Mouse (Mus musculus): ENCODE data around the gene Dnajc30.

DNA sequence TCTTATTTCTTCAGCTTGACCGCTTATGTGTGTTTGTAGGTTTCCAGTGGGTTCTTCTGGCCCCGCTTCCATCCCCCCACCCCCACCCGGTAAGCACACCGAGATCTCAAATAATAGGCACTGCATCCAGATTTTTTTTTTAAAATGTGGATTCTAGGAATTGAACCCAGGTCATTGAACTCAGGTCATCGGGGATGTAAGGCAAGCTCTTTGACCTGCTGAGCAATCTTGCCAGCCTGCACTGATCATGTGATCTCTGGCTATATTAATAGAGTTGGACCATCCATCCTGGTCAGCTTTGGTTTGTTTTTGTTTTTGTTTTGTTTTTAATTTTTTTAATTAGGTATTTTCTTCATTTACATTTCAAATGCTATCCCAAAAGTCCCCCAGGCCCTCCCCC lies 31.4 kb upstream of the Dnajc30 start:
- TF ChIP-seq CTCF (IDR thresholded peaks at IDR 0.05; ENCODE audit: low read depth, low read length) (no peak), GATA1 (IDR thresholded peaks at IDR 0.05; ENCODE audit: borderline replicate concordance, low read length) (no peak), TAL1 (conservative IDR thresholded peaks at IDR 0.05; ENCODE audit: low read depth, low read length) (no peak)
